Mouse (Mus musculus): ENCODE data around the gene Rgs10. TPM values are rescaled to one million over a fixed set of nuclear protein-coding genes. Genes with fewer than 3 reads are reported as not detected.
A peak's percentile ranks its signal among the peaks of the same experiment; 100 is the strongest.

Rgs10 gene
- total RNA-seq, 2 experiments from 2014 or later = 21.9 to 22.7 TPM

DNA sequence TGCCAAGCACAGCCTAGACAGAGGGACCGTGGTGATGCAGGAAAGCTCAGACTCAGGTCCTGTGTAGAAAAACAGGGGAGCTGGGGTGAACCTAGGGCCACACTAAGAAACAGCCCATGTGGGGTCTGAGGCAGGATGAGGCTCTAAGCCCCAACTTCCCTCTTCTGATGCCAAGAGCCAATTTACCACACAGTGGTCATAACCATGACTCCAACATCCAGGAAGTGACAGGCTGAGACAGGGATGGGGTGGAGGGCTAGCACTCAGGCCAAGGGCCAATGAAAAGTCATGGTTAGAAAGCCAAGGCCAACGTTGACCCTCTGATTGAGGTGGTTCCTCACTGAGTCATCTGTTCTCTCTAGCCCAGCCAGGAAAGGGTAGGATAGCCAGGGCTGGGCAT is 37.6 kb downstream of the Rgs10 start:
- no peak for ATAC-seq (replicated peaks; ENCODE audit: low FRiP score, poor library complexity, severe bottlenecking)

DNA sequence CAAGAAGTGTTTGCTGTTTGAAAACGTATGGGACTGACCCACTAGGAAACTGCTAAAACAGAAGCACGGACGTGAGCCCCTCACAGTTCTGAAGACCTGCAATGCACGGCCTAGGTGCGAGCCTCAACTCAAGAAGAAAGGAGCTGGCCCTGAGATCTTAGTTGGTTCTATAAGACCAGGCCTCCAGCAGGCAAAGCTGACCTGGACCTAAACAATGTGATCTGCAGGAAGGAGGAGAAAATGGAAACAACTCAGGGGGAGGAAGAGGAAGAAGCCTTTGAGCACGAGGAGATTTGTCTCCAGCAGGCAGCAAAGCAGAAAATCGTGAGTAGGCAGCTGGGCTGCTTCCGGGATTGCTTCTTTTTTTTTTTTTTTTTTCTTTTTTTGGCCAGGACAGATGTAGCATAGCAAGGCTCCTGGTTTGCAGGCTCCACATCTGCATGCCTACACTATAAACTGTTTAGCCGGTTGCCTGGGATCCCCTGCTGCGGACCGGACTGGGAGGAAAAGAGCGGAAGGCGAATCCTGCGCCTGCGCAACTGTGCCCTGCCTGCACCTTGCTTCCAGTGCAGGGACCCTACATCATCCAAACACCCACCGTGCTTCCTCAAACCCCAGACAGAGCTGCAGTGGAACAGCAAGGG is 39.3 kb downstream of the Rgs10 start:
- ATAC-seq (replicated peaks; ENCODE audit: low FRiP score, poor library complexity, severe bottlenecking) = no peak

DNA sequence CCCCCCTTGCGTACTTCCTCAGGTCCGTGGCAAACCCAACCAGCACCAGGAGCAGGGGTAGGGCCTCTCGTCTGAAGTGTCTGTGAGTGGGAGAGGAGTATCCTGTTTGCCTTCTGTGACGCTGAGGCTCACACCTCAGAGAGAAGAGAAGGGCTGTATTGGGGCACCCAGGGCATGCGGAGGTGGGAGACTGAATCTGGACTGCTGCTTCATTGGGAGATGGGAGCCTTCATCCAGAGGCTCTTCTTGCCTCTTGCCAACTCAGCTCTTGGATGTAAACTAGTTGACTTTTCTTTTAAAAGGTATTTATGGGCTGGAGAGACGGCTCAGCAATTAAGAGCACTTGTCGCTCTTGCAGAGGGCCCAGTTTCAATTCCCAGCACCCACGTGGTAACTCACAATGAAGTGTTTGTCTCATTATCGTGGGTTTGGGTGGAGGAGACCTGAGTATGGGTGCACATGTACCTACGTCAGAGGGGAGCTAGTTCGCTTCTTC is 42.3 kb downstream of the Rgs10 start:
- no peak for ATAC-seq (replicated peaks; ENCODE audit: low FRiP score, poor library complexity, severe bottlenecking)

DNA sequence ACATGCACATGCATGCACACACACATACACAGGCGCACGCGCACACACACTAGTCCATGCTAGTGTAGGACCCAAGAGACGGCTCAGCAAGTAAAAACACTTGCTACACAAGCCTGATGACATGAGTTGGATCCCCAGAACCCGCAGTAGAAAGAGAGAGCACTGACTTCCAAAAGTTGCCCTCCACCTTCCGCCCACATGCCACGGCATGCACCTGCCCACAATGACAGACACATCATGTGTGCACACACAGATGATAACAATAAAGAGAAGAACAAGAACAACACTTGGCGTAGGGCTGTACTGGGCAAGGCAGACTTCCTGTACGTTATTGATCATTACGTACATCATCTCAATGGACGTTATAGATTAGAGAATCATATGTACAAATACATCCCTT is 44.4 kb downstream of the Rgs10 start:
- no peak for ATAC-seq (replicated peaks; ENCODE audit: low FRiP score, poor library complexity, severe bottlenecking)

DNA sequence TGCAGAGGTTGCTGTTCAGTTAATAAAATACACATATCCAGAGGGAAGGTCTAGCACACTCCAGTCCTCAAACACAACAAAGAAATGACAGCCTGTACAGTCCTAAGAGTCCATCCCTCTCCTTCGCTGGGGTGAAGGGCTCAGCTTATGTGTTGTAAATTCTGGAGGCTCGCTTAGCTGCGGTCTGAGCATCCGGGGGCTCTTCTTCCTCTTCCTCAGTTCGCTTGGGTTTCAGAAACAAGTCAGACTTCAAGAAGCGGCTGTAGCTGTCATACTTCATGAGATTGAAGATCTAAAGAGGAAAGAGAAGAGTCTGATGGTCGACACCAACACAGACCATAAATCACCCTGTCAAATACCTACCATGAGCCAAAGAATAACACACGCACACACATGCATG is 44.8 kb downstream of the Rgs10 start:
- no peak for ATAC-seq (replicated peaks; ENCODE audit: low FRiP score, poor library complexity, severe bottlenecking)

DNA sequence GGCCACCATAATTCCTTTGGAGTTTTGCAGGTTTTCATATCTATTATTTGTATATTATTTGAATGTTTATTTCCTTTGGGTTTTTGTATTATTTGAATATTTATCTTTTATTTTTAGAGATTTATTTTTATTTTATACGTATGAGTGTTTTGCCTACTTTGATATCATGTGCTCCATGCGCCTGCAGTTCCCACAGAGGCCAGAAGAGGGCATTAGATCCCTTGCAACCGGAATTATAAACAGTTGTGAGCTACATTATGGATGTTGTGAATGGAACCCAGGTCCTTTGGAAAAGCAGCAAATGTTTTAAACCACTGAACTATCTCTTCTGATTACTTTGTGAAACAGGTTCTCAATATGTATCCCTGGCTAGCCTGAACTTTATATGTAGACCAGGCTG is 46.2 kb downstream of the Rgs10 start:
- ATAC-seq (replicated peaks; ENCODE audit: low FRiP score, poor library complexity, severe bottlenecking) = no peak

DNA sequence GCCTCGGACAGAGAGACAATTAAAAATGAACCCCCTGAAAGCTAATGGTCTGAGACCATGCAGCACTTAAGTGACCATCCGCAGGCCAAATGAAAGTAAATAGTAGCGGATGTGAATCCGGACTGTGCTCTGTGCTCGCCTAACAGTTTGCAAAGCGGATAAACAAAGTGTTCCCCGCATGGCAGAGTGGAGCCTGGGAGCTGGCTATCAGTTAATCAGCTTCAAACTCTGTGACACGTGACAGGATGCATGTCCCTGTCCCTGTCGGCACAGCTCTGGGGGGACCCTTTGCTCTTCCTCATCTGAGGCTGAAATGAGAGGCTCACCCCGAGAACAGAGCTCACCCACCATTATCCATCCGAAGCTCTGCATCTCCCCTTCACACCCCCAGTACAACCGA is 49.2 kb downstream of the Rgs10 start:
- no peak for ATAC-seq (replicated peaks; ENCODE audit: low FRiP score, poor library complexity, severe bottlenecking)

DNA sequence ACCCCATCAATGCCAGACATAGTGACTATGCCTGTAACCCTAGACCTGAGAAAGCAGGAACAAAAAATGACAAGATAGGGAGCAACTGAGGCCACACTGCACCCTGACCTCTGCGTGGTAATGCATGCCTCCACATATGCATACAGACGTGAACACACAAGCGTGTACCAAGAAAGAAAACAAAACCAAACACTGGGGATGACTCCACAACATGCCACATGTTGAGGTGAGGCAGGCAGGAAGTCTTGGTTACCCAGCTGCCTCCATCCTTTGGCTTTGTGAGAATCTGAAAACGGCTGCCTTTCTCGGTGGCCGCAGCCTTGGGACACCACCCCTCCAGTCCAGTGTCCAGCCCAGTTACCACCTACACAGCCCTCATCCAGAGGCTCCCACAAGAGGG is 49.7 kb downstream of the Rgs10 start:
- ATAC-seq (replicated peaks; ENCODE audit: low FRiP score, poor library complexity, severe bottlenecking) = no peak

DNA sequence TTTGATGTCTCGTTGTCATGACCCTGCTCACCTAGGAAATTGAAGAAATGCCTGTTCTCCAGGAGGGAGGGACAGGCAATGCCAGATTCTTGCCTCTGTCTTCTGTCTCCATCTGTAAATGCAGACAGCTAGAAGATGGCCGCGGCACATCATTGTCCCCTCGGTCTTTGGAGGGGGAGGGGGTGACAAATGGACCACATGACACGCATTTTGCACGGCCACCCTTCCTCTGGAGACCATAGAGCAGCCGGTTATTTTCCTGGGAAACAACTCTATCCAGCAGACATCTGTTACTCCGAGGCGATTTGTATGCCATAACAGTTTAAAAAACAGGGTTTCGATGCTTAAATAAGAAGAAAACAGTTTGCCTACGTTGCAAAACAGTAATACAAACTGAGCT is 51.9 kb downstream of the Rgs10 start:
- ATAC-seq (replicated peaks; ENCODE audit: low FRiP score, poor library complexity, severe bottlenecking) = no peak

DNA sequence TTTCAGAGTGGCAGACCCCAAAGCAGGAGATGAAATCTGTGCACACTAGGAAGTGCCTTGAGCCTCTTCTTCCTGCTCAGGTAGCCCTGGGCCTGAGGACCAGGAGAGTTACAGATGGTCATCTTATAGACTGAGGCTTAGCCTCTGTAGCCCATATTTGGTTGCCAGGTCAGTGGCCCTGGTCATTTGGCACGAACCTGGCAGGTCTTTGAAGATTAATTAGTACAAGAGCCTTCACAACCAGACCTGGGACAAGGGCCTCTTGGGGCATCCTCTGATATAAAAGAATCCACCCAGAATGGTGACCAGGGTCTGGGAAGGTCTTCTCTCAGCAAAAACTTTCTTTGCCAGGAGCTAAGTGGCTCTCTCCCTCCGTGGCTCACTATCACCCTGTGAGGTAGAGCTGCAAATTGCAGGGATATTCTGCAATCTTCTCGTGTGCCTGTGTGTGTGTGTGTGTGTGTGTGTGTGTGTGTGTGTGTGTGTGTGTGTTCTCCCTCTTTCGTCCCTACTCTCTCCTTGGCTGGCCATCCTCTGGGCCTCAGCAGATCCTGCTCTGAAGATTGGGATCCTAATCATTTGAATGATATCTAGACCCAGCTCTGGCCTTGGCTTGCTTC is 53.4 kb downstream of the Rgs10 start:
- no peak for ATAC-seq (replicated peaks; ENCODE audit: low FRiP score, poor library complexity, severe bottlenecking)

DNA sequence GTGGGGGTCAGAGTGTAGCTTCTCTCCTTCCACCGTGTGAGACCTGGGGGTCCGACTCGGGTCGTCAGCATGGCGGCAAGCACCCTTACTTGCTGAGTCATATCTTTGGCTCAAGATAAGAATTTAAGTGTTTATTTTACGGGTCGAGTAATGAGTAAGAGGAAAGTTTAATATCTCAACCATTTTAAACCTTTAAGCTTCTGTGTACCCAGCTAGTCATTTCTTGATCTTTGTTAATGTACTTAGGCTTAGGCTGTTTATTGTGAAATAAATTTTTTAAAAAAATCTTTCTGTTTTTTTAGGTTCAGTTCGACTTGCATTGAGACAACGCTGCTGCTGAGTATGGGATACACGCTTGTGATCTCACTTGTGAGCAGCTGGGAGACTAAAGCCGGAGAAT is 54.0 kb downstream of the Rgs10 start:
- no peak for ATAC-seq (replicated peaks; ENCODE audit: low FRiP score, poor library complexity, severe bottlenecking)

DNA sequence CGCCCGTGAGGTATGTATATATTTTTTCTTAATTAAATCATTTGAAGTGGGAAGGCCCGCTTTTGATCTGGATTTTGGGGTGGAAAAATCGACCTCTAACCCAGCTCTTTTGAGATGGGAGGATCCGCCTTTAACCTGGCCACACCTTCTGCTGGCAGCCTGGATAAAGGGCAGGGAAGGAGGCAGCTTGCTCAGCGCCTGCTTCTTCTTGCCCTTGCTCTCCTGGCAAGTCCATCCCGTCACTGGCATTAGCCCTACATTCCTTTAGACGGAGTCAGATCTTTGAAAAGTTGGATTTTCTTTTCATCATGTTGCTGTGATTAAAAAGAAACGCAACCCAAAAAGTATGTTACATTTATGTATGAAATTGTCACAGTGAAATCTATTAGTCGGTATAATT is 54.8 kb downstream of the Rgs10 start:
- ATAC-seq (replicated peaks; ENCODE audit: low FRiP score, poor library complexity, severe bottlenecking) = no peak

DNA sequence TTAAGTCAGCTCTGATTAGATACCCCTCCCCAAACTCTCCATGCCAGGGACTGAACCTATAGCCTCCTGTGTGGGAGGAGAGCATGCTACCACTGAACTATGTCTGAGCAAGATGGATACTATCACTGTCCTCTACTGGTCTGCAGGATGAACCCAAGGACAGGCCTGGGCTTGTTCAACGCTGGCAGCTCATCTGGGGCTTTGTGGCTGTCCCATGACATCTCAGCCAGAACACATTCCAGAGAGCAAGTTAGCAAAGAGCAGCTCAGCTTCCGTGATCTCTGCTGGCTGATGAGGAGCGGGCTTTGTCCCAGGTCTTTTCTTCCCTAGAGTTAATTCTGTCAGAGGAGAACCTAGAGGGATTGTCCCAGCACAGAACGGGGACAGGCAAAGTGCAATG is 55.6 kb downstream of the Rgs10 start:
- ATAC-seq (replicated peaks; ENCODE audit: low FRiP score, poor library complexity, severe bottlenecking) = no peak

DNA sequence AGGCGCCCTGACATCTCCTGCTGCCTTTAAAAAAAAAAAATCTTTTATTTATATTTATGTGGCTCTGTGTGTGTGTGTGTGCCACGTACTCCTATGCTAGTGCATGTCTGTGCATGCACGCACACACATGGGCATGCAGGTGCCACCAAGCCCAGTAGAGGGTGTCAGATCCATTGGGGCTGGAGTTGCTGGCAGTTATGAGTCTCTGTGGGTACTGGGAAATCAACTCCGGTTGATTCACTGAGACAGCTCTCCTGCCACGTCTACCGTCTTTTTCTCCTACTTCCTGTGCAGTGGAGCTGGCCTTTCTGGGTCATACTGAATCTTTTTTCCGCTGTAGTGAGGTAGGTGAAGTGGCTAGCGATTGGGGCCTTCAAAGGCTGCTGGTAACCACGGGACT is 58.8 kb downstream of the Rgs10 start:
- no peak for ATAC-seq (replicated peaks; ENCODE audit: low FRiP score, poor library complexity, severe bottlenecking)

DNA sequence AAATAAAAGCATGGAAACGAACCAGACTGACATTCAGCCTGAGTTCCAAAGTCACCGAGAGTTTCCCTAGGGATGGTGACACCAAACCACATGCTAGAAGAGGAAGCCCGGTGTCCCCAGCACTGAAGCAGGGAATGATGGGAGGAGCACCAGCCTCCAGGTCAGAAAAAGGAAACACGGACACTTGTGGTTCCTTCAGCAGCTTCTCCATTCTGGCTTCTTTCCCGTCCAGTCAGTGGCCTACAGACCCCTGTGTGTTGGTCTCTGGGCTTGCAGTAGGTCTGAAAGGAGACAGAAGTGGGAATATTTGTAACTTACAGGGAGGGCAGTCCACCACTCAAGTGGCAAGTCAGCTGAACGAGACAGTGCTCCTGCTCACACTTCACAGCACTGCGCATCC is 59.4 kb downstream of the Rgs10 start:
- no peak for ATAC-seq (replicated peaks; ENCODE audit: low FRiP score, poor library complexity, severe bottlenecking)

DNA sequence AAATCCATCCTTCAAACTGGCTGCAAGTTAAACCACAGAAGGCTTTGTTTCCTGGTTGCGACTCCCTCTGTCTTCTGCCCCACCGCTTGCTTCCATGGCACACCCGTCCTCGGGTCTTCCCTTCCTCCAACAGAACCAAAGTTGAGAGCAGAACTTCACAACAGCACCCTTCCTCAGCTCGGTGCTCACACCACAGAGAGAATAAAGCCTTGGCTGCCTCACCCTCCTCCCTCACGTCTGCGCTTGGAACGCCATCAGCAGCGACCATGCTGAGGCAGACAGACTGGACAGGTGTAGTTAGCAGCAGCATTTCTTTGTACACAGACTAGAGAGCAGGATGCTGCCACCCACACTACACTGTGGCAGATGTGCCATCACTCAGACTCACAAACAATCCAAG is 59.8 kb downstream of the Rgs10 start:
- no peak for ATAC-seq (replicated peaks; ENCODE audit: low FRiP score, poor library complexity, severe bottlenecking)

DNA sequence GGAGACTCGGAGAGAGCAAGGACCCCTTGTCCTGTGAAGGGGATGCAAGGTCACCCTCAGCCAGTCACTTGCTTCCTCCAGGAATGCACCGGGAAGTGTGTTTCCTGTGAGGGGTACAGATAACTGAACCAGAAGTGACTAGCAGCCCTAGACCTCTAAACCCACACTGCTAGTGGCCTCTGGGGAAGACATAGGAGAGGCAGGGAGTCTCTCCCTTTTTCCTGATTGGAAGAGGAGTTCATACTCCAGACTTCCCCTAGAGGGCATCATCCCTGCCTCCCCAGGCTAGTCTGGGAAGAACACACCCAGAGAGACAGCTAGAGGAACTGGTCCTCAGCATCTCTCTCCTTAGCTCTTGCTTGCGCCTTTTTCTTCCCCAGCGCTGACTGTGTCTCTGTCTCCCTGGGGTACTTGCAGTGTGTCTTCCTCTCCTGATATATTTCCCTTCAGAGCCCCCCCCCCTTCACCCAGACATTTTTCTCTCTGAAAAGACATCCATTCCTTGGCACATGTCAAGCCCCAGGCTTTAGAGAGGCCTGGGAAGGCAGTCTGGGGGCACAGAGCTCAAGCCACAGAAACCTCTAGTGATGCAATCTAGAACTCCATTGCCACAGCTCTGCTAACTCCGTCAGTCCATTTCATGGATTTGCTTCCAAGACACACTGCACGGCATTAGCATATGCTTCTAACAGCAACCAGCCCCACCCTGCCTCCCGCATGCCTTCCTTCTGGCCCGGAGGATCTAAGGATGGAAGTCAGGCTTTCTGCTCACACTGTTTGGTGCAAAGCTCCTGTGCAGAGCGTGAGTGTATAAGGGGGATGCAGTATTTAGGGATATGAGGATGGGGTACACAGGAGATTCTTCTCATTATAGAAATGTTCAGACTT is 61.4 kb downstream of the Rgs10 start:
- ATAC-seq (replicated peaks; ENCODE audit: low FRiP score, poor library complexity, severe bottlenecking) = peak; percentile 48; the same call in 1 of the 2 replicates

DNA sequence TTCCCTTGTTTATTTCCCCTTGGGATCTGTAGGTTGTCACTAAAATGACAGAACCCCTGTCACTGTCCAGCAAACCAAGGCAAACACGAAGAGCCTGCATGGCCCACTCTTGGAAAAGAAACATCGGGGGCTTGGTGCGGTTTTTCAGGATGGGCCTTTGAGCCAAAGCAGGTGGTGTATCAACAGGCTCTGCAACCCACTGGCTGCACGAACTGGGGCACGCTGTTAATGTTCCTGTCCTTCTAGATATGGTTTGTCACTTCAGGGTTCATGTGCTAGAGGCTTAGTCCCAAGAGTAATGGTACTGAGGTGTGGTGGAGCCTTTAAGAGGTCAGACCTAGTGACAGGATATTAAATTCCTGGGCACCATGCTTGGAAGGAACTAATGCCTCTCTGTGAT is 63.1 kb downstream of the Rgs10 start:
- no peak for ATAC-seq (replicated peaks; ENCODE audit: low FRiP score, poor library complexity, severe bottlenecking)

DNA sequence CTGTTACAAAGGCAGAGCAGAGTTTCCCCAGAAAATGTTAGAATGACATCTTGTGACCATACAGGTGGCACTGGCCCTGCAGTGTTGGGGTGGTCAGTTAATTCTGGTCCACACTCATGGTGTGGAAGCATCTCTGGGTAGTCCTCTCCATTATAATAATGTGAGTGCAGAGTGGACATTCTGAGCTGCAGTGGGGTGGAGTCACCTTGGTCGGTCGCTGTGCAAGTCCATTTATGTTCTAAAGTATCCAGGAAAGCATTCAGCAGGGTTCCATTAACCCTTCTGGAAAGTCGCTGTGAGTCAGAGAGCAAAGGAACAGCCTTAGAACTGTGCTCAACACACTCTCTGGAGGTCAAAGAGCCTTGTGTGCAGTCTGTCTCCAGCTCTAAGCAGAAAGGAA is 65.8 kb downstream of the Rgs10 start:
- ATAC-seq (replicated peaks; ENCODE audit: low FRiP score, poor library complexity, severe bottlenecking) = no peak

DNA sequence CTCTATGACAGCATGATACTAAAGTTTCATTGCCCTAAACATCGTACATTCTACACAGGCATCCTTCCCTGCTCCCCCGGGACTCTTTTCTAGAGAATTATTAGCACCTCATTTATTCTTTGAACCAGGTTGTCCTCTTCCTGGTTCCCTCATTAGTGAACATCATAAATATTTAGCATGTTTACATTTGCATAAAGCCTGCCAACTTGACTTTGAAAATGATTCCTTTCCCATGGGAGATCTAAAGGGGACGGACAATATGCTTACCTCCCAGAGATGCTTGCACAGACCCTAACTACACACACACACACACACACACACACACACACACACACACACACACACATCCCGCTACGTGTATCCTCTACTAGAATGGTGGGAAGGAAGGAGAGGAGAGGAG is 67.4 kb downstream of the Rgs10 start:
- ATAC-seq (replicated peaks; ENCODE audit: low FRiP score, poor library complexity, severe bottlenecking) = no peak

DNA sequence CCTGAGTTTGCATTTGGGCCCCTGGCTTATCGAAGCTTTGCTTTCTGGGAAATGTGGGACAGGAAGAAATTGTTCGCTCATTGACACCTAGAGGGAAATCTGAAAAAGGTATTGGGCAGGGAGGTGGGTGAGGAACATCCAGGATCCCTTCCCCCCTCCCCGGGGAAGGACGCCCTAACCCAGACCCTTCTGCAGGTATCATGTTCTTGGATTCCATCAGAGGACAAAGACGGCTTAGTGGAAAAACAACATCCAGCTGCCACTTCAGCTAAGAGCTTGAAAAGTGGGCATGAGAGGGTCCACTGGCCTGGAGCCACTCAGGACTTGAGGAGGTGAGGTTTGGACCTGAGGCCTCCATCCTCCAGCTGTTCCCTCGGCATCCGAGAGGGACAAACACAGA is 68.2 kb downstream of the Rgs10 start:
- ATAC-seq (replicated peaks; ENCODE audit: low FRiP score, poor library complexity, severe bottlenecking) = no peak

Measured in erythroblast, adult 5-6 weeks (primary cell).